Mouse (Mus musculus) liver, postnatal 0 days (tissue): ENCODE measurements around the gene Ssc4d. TPM values are rescaled to one million over a fixed set of nuclear protein-coding genes. Genes with fewer than 3 reads are reported as not detected.

ENCODE experiments used
- ATAC-seq: fragments of 200-750 bp; cut with Nextera tagmentation; 2 replicates; pipeline ENCODE4 v1.8.0; 2017; ENCODE audit warnings: mild to moderate bottlenecking, moderate library complexity
- DNase-seq: peaks from one replicate; pipeline ENCODE4 v3.0.0-alpha.2; 2016
- H3K27ac ChIP-seq: fragments of 300-500 bp; sonication (generic); 2 replicates; pipeline ENCODE4 v1.5.1; 2014; ENCODE audit warnings: antibody characterized with exemption, moderate library complexity, mild to moderate bottlenecking, low read depth
- H3K27me3 ChIP-seq: fragments of 300-500 bp; sonication (generic); 2 replicates; pipeline ENCODE4 v1.6.1; 2014; ENCODE audit warnings: low read length, control low read depth, mixed read lengths; ENCODE audit not compliant: insufficient read depth
- H3K36me3 ChIP-seq: fragments of 300-500 bp; sonication (generic); replicated peaks from 2 replicates; pipeline ENCODE4 v1.6.1; 2014; ENCODE audit warnings: mild to moderate bottlenecking, control low read depth, low read length, moderate library complexity, mixed read lengths; ENCODE audit not compliant: insufficient read depth
- H3K4me1 ChIP-seq: fragments of 300-500 bp; sonication (generic); 2 replicates; pipeline ENCODE4 v1.6.1; 2014; ENCODE audit warnings: antibody characterized with exemption, mild to moderate bottlenecking, control low read depth; ENCODE audit not compliant: insufficient read depth
- H3K4me2 ChIP-seq: fragments of 300-500 bp; sonication (generic); 2 replicates; pipeline ENCODE4 v1.6.1; 2014; ENCODE audit warnings: low read depth, mild to moderate bottlenecking, low read length, moderate library complexity, mixed read lengths
- H3K4me3 ChIP-seq: fragments of 300-500 bp; sonication (generic); 2 replicates; pipeline ENCODE4 v1.5.1; 2014; ENCODE audit warnings: low read depth, low read length
- H3K9ac ChIP-seq: fragments of 300-500 bp; sonication (generic); replicated peaks from 2 replicates; pipeline ENCODE4 v1.6.1; 2014; ENCODE audit warnings: mild to moderate bottlenecking, moderate library complexity
- H3K9me3 ChIP-seq: fragments of 300-500 bp; sonication (generic); 2 replicates; pipeline ENCODE4 v1.6.1; 2016; ENCODE audit warnings: mild to moderate bottlenecking, control low read depth, low read length, mixed read lengths
- CTCF ChIP-seq: sonication (generic); IDR thresholded peaks from 2 replicates; pipeline ENCODE4 v1.5.1; 2016; ENCODE audit warnings: antibody characterized with exemption, low read depth
- EP300 ChIP-seq: IDR thresholded peaks from 2 replicates; pipeline ENCODE4 v1.6.1; 2016; ENCODE audit warnings: antibody characterized with exemption, low read depth, mild to moderate bottlenecking
- WGBS: fragments of 180-500 bp; shearing (Covaris S2); extraction: QIAGEN DNeasy Blood & Tissue Kit; methylation state at CpG from one replicate; pipeline ENCODE4 v1.1.7; 2014; ENCODE audit not compliant: insufficient replicate concordance; 5-methylcytosine and 5-hydroxymethylcytosine counted together
- polyA plus RNA-seq: library from polyadenylated mRNA; unstranded; fragments of >200 nt; fragmentation: Nextera tagmentation; extraction: Ambion mirVana; gene quantifications from 2 replicates; pipeline ENCODE4 v1.2.1, GENCODE M21; 2015

Ssc4d gene
- polyA plus RNA-seq, 1 experiment from 2014 or later, result 1.7 TPM

DNA sequence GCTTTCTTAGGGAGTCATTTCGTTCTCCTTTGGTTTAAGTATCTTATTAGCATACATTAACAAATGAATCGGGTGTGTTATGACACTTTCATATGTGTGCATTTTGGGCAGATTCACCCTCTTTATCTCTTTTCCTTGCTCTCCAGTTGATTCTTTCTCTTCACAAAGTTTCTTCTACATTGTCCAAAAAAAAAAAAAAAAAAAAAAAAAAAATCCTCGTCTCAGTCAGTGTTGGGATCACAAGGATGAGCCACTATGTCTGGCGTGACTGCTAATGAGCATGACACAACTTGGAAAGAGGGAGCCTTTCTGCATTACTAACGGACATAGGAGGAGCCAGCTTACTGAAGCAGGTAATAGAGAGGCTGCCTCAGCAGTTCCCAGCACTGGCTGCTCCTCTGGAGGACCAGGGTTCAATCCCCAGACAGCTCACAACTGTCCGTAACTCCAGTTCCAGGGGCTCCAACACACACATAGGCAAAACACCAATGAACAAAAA is 10.3 kb upstream of the Ssc4d start:
- H3K4me2 ChIP-seq, result no peak overlapping the region
- no peak for ATAC-seq
- no peaks in the 10 kb centered on the region for H3K9me3 ChIP-seq
- H3K4me1 ChIP-seq, result no peaks in the 10 kb centered on the region
- no peaks in the 10 kb centered on the region for H3K36me3 ChIP-seq
- H3K27ac ChIP-seq, result no peak overlapping the region
- TF ChIP-seq CTCF (no peak), EP300 (no peak)
- no peak overlapping the region for H3K9ac ChIP-seq
- H3K4me3 ChIP-seq, result no peak overlapping the region
- H3K27me3 ChIP-seq, result no peaks in the 10 kb centered on the region
- WGBS, result 76% methylated on average over 6 of the region's 6 CpGs
- DNase-seq, result no peak

DNA sequence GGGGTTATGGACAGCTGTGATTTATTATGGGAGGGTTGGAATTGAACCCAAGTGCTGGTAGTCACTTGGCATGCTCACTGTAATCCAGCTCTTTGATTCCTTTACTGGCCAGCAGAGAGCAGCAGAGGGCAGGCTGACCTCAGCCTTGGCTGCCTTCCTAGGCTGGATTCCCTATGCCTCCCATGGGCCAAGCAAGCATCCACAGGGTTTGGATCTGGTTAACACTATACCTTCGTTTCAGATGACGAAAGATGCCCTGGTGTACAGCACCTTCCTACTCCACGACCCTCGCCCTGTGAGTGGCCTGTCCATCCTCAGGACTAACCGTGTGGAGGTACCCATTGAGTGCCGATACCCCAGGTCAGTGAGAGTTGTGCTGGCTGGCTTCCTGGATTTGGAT is 8.1 kb upstream of the Ssc4d start:
- Histone ChIP-seq H3K4me2 (no peak overlapping the region), H3K36me3 (no peaks in the 10 kb centered on the region), H3K9me3 (no peaks in the 10 kb centered on the region), H3K27ac (no peak overlapping the region), H3K4me3 (no peak overlapping the region), H3K9ac (no peak overlapping the region), H3K4me1 (no peaks in the 10 kb centered on the region), H3K27me3 (no peaks in the 10 kb centered on the region)
- DNase-seq, result peak; percentile 72
- ATAC-seq, result peak; percentile 58
- TF ChIP-seq CTCF (peak; percentile 90), EP300 (no peak)
- WGBS, result 52% methylated on average over 6 of the region's 6 CpGs

DNA sequence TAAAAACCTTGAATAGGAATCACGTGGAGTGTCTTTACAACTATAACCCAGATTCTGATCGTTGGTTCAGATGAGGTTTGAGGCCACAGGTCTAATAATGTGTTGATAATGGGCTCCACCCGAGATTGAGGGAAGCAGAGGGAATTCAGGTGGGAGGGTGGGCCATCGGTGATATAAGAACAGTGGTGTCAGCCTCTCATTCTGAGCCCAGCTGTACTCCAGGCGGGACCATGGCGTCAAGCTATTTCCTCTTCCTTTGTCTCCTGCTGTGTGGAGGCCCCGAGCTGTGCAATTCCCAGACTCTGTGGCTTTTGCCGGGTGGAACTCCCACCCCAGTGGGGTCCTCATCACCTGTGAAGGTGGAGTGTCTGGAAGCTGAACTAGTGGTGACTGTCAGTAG is 5.6 kb upstream of the Ssc4d start, which contains the start of gene Zp3:
TSS of gene Zp3 (plus strand) at position 196 of the 400 bp plus-strand sequence.
- 64% methylated on average over 8 of the region's 8 CpGs for WGBS

DNA sequence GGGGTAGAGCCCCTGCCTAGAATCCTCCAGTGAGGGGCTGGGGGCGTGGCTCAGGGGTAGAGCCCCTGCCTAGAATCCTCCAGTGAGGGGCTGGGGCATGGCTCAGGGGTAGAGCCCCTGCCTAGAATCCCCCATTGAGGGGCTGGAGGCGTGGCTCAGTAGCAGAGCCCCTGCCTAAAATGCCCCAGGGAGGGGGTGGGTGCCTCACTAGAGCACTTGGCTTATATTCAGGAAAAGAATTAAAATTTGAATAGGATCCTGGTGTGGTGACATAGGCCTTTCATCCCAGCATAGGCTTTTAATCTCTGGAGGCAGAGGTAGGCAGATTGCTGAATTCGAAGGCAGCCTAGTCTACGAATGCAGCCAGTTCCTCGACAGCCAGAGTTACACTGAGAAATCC is 5.0 kb upstream of the Ssc4d start:
- H3K27me3 ChIP-seq, result no peaks in the 10 kb centered on the region
- H3K36me3 ChIP-seq, result no peaks in the 10 kb centered on the region
- H3K4me1 ChIP-seq, result no peaks in the 10 kb centered on the region
- TF ChIP-seq EP300 (no peak), CTCF (no peak)
- H3K27ac ChIP-seq, result no peak overlapping the region
- H3K4me3 ChIP-seq, result no peak overlapping the region
- WGBS, result 74% methylated on average over 5 of the region's 5 CpGs
- no peak overlapping the region for H3K4me2 ChIP-seq
- no peak for DNase-seq
- no peaks in the 10 kb centered on the region for H3K9me3 ChIP-seq
- ATAC-seq, result no peak
- no peak overlapping the region for H3K9ac ChIP-seq

More for the DNA sequence above, 5.6 kb upstream of the Ssc4d start, which contains the start of gene Zp3:
- TF ChIP-seq CTCF (no peak), EP300 (no peak)
- DNase-seq (no peak), ATAC-seq (no peak)
- Histone ChIP-seq H3K4me1 (no peaks in the 10 kb centered on the region), H3K9me3 (no peaks in the 10 kb centered on the region), H3K27me3 (no peaks in the 10 kb centered on the region), H3K4me3 (no peak within 1 kb of the TSS), H3K9ac (no peak within 1 kb of the TSS), H3K4me2 (no peak within 1 kb of the TSS), H3K36me3 (no peaks in the 10 kb centered on the region), H3K27ac (no peak within 1 kb of the TSS)

DNA sequence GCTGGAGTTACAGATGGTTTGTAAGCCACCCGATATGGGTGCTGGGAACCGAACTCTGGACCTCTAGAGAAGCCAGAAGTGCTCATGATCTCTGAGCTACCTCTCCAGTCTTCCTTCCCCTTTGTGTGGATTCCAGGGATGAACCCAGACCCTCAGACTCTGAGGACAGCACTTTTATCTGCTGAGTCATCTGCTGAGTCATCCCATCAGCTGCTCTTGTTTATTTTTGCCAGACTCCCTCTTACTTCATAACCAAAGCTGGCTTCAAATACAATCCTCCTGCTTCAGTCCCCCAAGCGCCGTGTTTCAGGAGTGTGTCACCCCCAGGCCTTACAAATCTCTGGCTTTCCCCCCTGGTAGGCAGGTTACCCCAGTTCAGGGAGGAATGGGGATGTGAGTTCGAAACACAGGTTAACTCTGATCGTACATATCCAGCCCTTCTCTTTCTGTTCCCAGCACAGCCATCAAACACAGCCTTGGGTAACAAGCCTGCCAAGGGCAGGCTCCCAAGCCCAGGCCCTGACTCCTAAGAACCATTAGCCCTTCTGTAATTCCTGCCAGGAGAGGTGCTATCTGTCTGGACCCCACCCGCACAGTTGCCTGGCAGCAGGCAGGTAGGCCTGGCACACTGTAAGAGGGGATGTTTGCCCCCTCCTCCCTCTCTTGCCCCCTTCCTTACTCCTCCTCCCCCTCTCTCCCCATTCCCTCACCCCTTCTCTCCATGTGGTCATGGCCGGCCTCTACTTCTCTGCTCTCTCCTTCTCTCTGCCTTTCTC is 1.8 kb upstream of the Ssc4d start:
- ATAC-seq, result peak; percentile 33
- no peaks in the 10 kb centered on the region for H3K27me3 ChIP-seq
- H3K4me2 ChIP-seq, result no peak overlapping the region
- TF ChIP-seq CTCF (no peak), EP300 (no peak)
- H3K9me3 ChIP-seq, result no peaks in the 10 kb centered on the region
- 84% methylated on average over 8 of the region's 8 CpGs for WGBS
- no peak overlapping the region for H3K9ac ChIP-seq
- no peak overlapping the region for H3K27ac ChIP-seq
- no peaks in the 10 kb centered on the region for H3K4me1 ChIP-seq
- H3K36me3 ChIP-seq, result no peaks in the 10 kb centered on the region
- H3K4me3 ChIP-seq, result no peak overlapping the region
- no peak for DNase-seq

DNA sequence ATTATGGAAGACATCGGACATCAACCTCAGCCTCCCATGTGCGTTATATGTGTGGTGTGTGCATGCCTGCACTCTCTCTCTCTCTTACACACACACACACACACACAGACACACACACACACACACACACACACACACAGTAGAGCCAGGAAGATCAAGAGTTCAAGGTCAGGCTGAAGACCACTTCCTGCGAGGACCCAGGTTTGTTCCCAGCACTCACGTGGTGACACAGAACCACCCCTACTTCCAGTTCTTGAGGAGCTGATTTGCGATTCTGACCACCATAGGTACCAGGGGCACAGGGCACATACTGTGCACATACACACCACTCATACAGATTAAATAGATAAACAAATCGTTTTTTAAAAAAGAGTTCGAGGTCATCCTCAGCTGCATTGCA is 2.5 kb downstream of the Ssc4d start:
- Histone ChIP-seq H3K4me2 (no peak overlapping the region), H3K27me3 (no peaks in the 10 kb centered on the region), H3K9me3 (no peaks in the 10 kb centered on the region), H3K9ac (no peak overlapping the region), H3K4me3 (no peak overlapping the region), H3K36me3 (no peaks in the 10 kb centered on the region), H3K4me1 (no peaks in the 10 kb centered on the region), H3K27ac (no peak overlapping the region)
- no peak for DNase-seq
- 71% methylated on average over 7 of the region's 7 CpGs for WGBS
- no peak for ATAC-seq
- TF ChIP-seq EP300 (no peak), CTCF (no peak)
